Comparison of ENCODE assay signal across 22 mouse cellular contexts in genomic region chr5:137134959-137135358, GRCm38 (mm10). TPM values are rescaled to one million over a fixed set of nuclear protein-coding genes. Genes with fewer than 3 reads are reported as not detected.
A peak's percentile ranks its signal among the peaks of the same experiment; 100 is the strongest.
DNase-seq lines count a peak whose midpoint lies in the region; ATAC-seq and TF ChIP-seq lines count a peak whose summit lies in the region.
"Had no signal": no experiment of that assay in that cellular context is flagged by ENCODE, and none has a peak within 500 bp of the region (broad histone marks: within the 10 kb centered on the region; RNA-seq: fewer than 3 reads in every experiment).

No protein-coding gene starts in this region.

- no peaks in the 10 kb centered on the region for H3K9me3 ChIP-seq in heart, embryonic 10.5 days
- no peaks in the 10 kb centered on the region for H3K9me3 ChIP-seq in lung, postnatal 0 days (ENCODE audit: low read length)
- no peaks in the 10 kb centered on the region for H3K9me3 ChIP-seq in limb, embryonic 11.5 days (ENCODE audit: control insufficient read depth, low read length)
- H3K9me3 ChIP-seq in forebrain, embryonic 12.5 days = 0 out of 2 replicates have a peak, but pooled peaks cover 4% of the 10 kb centered on the region
- H3K9me3 ChIP-seq: G1E; intestine, embryonic 15.5 days had no signal

- intact Hi-C loops in heart, postnatal 14 days (cut with DNase I) = loop anchor here (5.0 to 10.0 kb wide), 2 partner anchors 242 to 350 kb away; no protein-coding TSS in a partner anchor

- H3K36me3 ChIP-seq in heart, embryonic 10.5 days = no peaks in the 10 kb centered on the region
- H3K36me3 ChIP-seq in lung, postnatal 0 days (ENCODE audit: insufficient read depth, low read length) = no peaks in the 10 kb centered on the region
- no peaks in the 10 kb centered on the region for H3K36me3 ChIP-seq in limb, embryonic 11.5 days (ENCODE audit: control insufficient read depth, insufficient read depth, low read length)
- H3K36me3 ChIP-seq in forebrain, embryonic 12.5 days (replicated peaks) = no peaks in the 10 kb centered on the region
- H3K36me3 ChIP-seq: G1E; intestine, embryonic 15.5 days; limb, embryonic 12.5 days had no signal

- no peak for TF ChIP-seq EP300 in lung, postnatal 0 days (IDR thresholded peaks at IDR 0.05)

- H3K4me3 ChIP-seq in heart, embryonic 10.5 days = no peak overlapping the region
- H3K4me3 ChIP-seq in lung, postnatal 0 days (ENCODE audit: low read depth, low read length) = no peak overlapping the region
- H3K4me3 ChIP-seq in limb, embryonic 11.5 days (ENCODE audit: low read depth, low read length) = no peak overlapping the region
- no peak overlapping the region for H3K4me3 ChIP-seq in forebrain, embryonic 12.5 days (replicated peaks)
- H3K4me3 ChIP-seq: erythroblast, embryonic 14.5 days; intestine, embryonic 15.5 days; limb, embryonic 12.5 days had no signal

- peak; percentile 39 to 47 for DNase-seq in heart, postnatal 14 days
- DNase-seq in heart, embryonic 10.5 days (ENCODE audit: low spot score) = no peak
- peak; percentile 26 for DNase-seq in lung, postnatal 0 days (ENCODE audit: low spot score)
- DNase-seq in lung, postnatal 25 days (ENCODE audit: low spot score) = no peak
- DNase-seq in adipocyte (ENCODE audit: low spot score) = peak; percentile 40
- peak; percentile 74 for DNase-seq in limb, embryonic 11.5 days (ENCODE audit: low spot score)
- DNase-seq: cerebellum, adult 11 months; heart, adult 18-20 months; layer of hippocampus, adult 9-11 months; right cerebral cortex, postnatal 25 days; thymus, postnatal 36 days had no signal

- TF ChIP-seq CTCF in lung, postnatal 0 days (IDR thresholded peaks at IDR 0.05) = no peak

- no peak overlapping the region for H3K9ac ChIP-seq in lung, postnatal 0 days (replicated peaks; ENCODE audit: low read depth)
- H3K9ac ChIP-seq in limb, embryonic 11.5 days (ENCODE audit: low read length) = no peak overlapping the region
- H3K9ac ChIP-seq in forebrain, embryonic 12.5 days = no peak overlapping the region
- H3K9ac ChIP-seq: intestine, embryonic 15.5 days; limb, embryonic 12.5 days had no signal

- no peak overlapping the region for H3K4me2 ChIP-seq in lung, postnatal 0 days (replicated peaks; ENCODE audit: low read depth, low read length)
- H3K4me2 ChIP-seq in limb, embryonic 11.5 days (ENCODE audit: low read depth, severe bottlenecking) = no peak overlapping the region
- no peak overlapping the region for H3K4me2 ChIP-seq in forebrain, embryonic 12.5 days
- H3K4me2 ChIP-seq: intestine, embryonic 15.5 days; limb, embryonic 12.5 days had no signal

- no peak overlapping the region for H3K27ac ChIP-seq in heart, embryonic 10.5 days
- H3K27ac ChIP-seq in lung, postnatal 0 days (ENCODE audit: low read length) = no peak overlapping the region
- no peak overlapping the region for H3K27ac ChIP-seq in limb, embryonic 11.5 days (replicated peaks; ENCODE audit: low read depth, low read length)
- H3K27ac ChIP-seq in forebrain, embryonic 12.5 days = no peak overlapping the region
- H3K27ac ChIP-seq: intestine, embryonic 15.5 days; limb, embryonic 12.5 days had no signal

- no peak for ATAC-seq in lung, postnatal 0 days
- no peak for ATAC-seq in limb, embryonic 11.5 days (ENCODE audit: insufficient number of reproducible peaks, low FRiP score, low TSS enrichment, low read depth)
- no peak for ATAC-seq in forebrain, embryonic 12.5 days (ENCODE audit: low FRiP score)
- no peak for ATAC-seq in activated CD4-positive, CD25-positive, alpha-beta regulatory T cell, adult 4 months
- ATAC-seq: intestine, embryonic 15.5 days had no signal

- WGBS in heart, embryonic 10.5 days = 27% methylated on average over 11 of the region's 11 CpGs
- WGBS in lung, postnatal 0 days = 28% methylated on average over 11 of the region's 11 CpGs
- 38% methylated on average over 11 of the region's 11 CpGs for WGBS in limb, embryonic 11.5 days
- WGBS in forebrain, embryonic 12.5 days = 41% methylated on average over 11 of the region's 11 CpGs

- H3K4me1 ChIP-seq in heart, embryonic 10.5 days = no peaks in the 10 kb centered on the region
- H3K4me1 ChIP-seq in lung, postnatal 0 days (ENCODE audit: insufficient read depth, low read depth, low read length) = no peaks in the 10 kb centered on the region
- no peaks in the 10 kb centered on the region for H3K4me1 ChIP-seq in limb, embryonic 11.5 days (ENCODE audit: control insufficient read depth, insufficient read depth, low read length)
- no peaks in the 10 kb centered on the region for H3K4me1 ChIP-seq in forebrain, embryonic 12.5 days
- H3K4me1 ChIP-seq: intestine, embryonic 15.5 days; limb, embryonic 12.5 days had no signal

- peaks cover 5% of the 10 kb centered on the region; the same call in 1 of the 2 replicates for H3K27me3 ChIP-seq in heart, embryonic 10.5 days (ENCODE audit: insufficient read depth, poor library complexity, severe bottlenecking)
- H3K27me3 ChIP-seq in lung, postnatal 0 days (replicated peaks; ENCODE audit: insufficient read depth, low read length) = no peaks in the 10 kb centered on the region
- H3K27me3 ChIP-seq in limb, embryonic 11.5 days (ENCODE audit: control insufficient read depth, insufficient read depth, low read length) = no peaks in the 10 kb centered on the region
- H3K27me3 ChIP-seq in forebrain, embryonic 12.5 days = 0 out of 2 replicates have a peak, but pooled peaks cover 3% of the 10 kb centered on the region
- H3K27me3 ChIP-seq: intestine, embryonic 15.5 days had no signal

RNA-seq across cellular contexts. Expression of gene Muc3, which starts 14.2 kb away (rescaled TPM):
- not detected for total RNA-seq in heart, postnatal 14 days (2021)
- not detected in 2 replicates for polyA plus RNA-seq in heart, embryonic 10.5 days (2016; fragmentation: Nextera tagmentation; extraction: Ambion mirVana)
- polyA plus RNA-seq in lung, postnatal 0 days (2015; fragmentation: Nextera tagmentation; extraction: Ambion mirVana) = not detected in 2 replicates
- not detected in 2 replicates for polyA plus RNA-seq in limb, embryonic 11.5 days (2014; fragmentation: Nextera tagmentation; extraction: Ambion mirVana)
- polyA plus RNA-seq in forebrain, embryonic 12.5 days (2016; fragmentation: Nextera tagmentation; extraction: Ambion mirVana) = not detected in 2 replicates
- polyA plus RNA-seq in activated CD4-positive, CD25-positive, alpha-beta regulatory T cell, adult 4 months (2017; shearing (Covaris generic)) = under 1 TPM in 1 of 2 experiments, not detected in 1; 0.22 TPM
- total RNA-seq: G1E; heart, adult 18-20 months; heart, postnatal 25 days; midbrain, postnatal 0 days; neutrophil, adult 5-6 weeks had no signal
- polyA plus RNA-seq: C2C12; erythroblast, embryonic 14.5 days; G1E; limb, embryonic 12.5 days; midbrain, postnatal 0 days; stomach, embryonic 14.5 days had no signal

RNA-seq across cellular contexts. Expression of gene Trim56, which starts 18.9 kb away (rescaled TPM):
- total RNA-seq in heart, postnatal 14 days (2021) = 10 to 100 TPM; 19.4 to 20.4 TPM
- polyA plus RNA-seq in heart, embryonic 10.5 days (2016; fragmentation: Nextera tagmentation; extraction: Ambion mirVana) = 6.4 and 7.4 TPM in 2 replicates
- polyA plus RNA-seq in lung, postnatal 0 days (2015; fragmentation: Nextera tagmentation; extraction: Ambion mirVana) = 13.4 and 16.4 TPM in 2 replicates
- 8.2 and 9.1 TPM in 2 replicates for polyA plus RNA-seq in limb, embryonic 11.5 days (2014; fragmentation: Nextera tagmentation; extraction: Ambion mirVana)
- 5.6 and 6.8 TPM in 2 replicates for polyA plus RNA-seq in forebrain, embryonic 12.5 days (2016; fragmentation: Nextera tagmentation; extraction: Ambion mirVana)
- polyA plus RNA-seq in activated CD4-positive, CD25-positive, alpha-beta regulatory T cell, adult 4 months (2017; shearing (Covaris generic)) = 10 to 100 TPM; 15.1 to 15.6 TPM

Comparison
In these comparisons a context has a peak if more than half of its experiments do, and no peak if none do; other contexts are left out.
1. DNase-seq: peak in heart, postnatal 14 days (2 of 2), lung, postnatal 0 days (single experiment), adipocyte (single experiment) and limb, embryonic 11.5 days (single experiment); none in heart, embryonic 10.5 days (single experiment) and lung, postnatal 25 days (single experiment).